Mouse (Mus musculus) MEL-GATA-1-ER (cell line): ENCODE measurements around the gene Rftn1.

Source experiments
- DNase-seq: peaks from one replicate; pipeline ENCODE4 v3.0.0-alpha.2; 2012; ENCODE audit warnings: low read depth; ENCODE audit errors: extremely low read depth

Rftn1 gene

DNA sequence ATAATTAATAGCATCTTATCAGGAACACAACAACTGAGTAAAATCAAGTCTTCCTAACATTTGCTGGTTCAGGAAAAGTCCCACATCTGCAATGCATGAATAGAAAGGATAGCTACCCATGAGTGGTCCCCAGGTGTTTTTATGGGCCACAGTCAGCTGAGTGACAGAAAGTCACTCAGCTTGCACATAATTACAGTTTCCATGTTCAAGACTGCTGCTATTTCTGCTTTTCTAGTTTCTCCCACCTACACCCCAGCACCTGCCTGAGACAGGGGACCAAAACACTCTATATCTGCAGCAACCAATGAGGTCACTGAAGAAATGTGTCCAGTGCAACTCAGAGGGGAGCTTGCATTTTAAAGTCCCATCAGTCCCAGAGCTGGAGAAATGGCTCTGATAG lies 95.9 kb downstream of the Rftn1 start:
- no peak for DNase-seq

- DNase-seq, result no peak
Measured at GRCm38 (mm10) chr17:50094077-50094476, 96.4 kb downstream of the Rftn1 start.

DNA sequence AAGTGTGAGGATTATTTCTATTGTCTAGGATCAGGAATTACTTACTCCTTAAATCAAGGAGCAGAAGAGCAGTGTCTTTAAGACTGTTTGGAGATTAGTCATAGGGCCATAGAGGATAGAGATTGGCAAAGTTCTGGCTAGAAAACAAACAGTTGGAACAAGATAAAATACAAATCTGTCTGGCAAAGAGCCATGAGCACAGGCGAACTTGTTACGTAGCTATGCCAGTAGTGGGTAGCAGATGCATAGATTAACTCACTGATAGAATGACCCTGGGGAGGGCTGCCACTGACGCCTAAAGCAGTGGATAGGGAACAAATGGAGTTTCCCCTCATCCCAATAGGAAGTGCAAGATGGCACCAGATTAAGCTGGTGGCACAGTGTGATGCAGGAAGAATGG lies 97.1 kb downstream of the Rftn1 start:
- no peak for DNase-seq

GRCm38 (mm10) chr17:50092848-50093247 lies 97.6 kb downstream of the Rftn1 start:
- no peak for DNase-seq

GRCm38 (mm10) chr17:50091829-50092228 lies 98.6 kb downstream of the Rftn1 start:
- no peak for DNase-seq

- no peak for DNase-seq
Measured at GRCm38 (mm10) chr17:50089725-50090124, 100.7 kb downstream of the Rftn1 start.

DNA sequence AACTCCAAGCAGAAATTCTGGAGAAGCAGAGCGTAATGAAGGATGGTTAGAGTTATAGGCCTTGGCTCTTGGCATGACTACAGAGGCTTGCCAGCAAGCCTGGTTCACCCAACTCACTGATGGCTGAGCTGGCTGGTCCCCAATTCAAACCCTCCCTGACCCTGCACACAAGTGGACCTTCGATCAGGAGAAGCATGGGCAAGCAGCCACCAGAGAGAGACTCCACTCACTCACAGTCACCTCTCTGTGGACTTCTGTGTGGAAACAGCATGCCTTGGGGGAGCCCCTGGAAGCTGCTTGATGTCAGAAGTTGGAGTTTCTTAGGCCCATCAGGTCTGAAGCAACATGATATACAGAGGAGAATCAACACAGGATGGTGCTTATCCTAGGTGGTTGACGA lies 102.4 kb downstream of the Rftn1 start:
- no peak for DNase-seq

DNA sequence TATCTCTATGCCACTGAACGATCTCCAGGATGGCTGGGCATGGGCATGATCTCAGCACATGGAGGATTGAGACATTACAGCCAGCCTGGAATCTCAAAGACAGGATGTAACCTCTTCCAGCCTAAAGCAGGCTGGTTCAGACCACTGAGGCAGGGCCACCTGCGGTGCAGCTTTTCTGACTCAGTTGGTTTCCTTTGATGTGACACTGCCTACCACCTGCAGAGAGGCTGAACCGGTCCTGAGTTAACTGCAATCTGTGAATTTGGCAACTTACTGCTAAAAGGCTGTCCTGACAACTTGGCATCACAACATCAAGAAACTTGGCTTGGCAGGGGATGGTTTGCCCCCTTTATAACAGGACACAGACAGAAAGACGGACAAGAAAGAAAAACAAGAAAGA lies 103.6 kb downstream of the Rftn1 start:
- DNase-seq, result no peak

DNA sequence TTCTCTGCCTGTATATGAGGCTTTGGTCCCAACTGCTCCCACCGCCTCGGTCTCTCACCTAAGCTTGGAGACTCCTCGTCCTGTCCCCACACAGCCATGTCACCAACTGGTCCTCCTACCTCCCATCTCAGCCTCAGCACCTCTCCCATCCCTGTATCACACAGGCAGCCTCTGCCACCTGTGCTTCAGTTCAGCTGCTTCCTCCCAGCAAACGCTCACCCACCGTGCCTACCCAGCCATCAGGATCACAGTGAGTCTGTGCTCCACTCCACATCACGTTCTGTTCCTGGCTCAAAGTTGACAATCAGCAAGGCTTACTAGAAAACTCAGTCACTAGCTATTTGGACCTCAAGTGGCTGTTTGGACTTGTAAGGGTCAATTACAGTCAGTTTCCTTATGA lies 105.8 kb downstream of the Rftn1 start:
- DNase-seq, result no peak

GRCm38 (mm10) chr17:50083937-50084336 lies 106.5 kb downstream of the Rftn1 start:
- DNase-seq, result no peak

GRCm38 (mm10) chr17:50082947-50083346 lies 107.5 kb downstream of the Rftn1 start:
- no peak for DNase-seq

- no peak for DNase-seq
Measured at GRCm38 (mm10) chr17:50081647-50082046, 108.8 kb downstream of the Rftn1 start.

- DNase-seq, result no peak
Measured at GRCm38 (mm10) chr17:50080991-50081390, 109.5 kb downstream of the Rftn1 start.

GRCm38 (mm10) chr17:50078749-50079148 lies 111.7 kb downstream of the Rftn1 start:
- DNase-seq, result no peak

- no peak for DNase-seq
Measured at GRCm38 (mm10) chr17:50072982-50073965, 117.2 kb downstream of the Rftn1 start.

DNA sequence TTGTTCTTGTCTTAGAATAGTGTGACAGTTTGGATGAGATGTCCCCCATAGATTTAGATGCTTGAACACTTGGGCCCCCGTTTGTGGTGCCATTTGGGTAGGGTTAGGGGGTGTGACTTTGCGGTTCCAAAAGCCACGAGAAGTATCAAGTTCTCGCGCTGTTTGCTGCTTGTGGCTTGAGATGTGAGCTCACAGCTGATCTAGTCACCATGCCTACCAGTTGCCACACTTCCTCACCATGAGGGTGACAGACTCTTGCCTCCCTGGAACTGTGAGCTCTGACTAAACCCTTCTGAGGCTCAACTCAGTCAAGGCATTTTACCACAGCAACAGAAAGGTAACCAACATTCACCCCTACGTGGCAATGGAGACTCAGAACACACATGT lies 118.9 kb downstream of the Rftn1 start:
- peak; percentile 94 for DNase-seq

- DNase-seq, result peak; percentile 96
Measured at GRCm38 (mm10) chr17:50070822-50071601, 119.5 kb downstream of the Rftn1 start.

GRCm38 (mm10) chr17:50069897-50070636 lies 120.4 kb downstream of the Rftn1 start:
- peak; percentile 78 for DNase-seq

- peak; percentile 40 for DNase-seq
Measured at GRCm38 (mm10) chr17:50069205-50069604, 121.3 kb downstream of the Rftn1 start.

GRCm38 (mm10) chr17:50068681-50069138 lies 121.8 kb downstream of the Rftn1 start:
- DNase-seq, result peak; percentile 70
